Mouse (Mus musculus) embryonic facial prominence, embryonic 11.5 days (tissue): ENCODE results near the gene Atxn7l1. TPM values are rescaled to one million over a fixed set of nuclear protein-coding genes. Genes with fewer than 3 reads are reported as not detected.

Source experiments
- ATAC-seq: fragments of 200-750 bp; cut with Nextera tagmentation; replicated peaks from 2 replicates; pipeline ENCODE4 v1.8.0; 2017; ENCODE audit warnings: low read depth; ENCODE audit not compliant: insufficient number of reproducible peaks, low FRiP score, low TSS enrichment
- DNase-seq: peaks from one replicate; pipeline ENCODE4 v3.0.0-alpha.2; 2015; ENCODE audit warnings: low spot score
- H3K27ac ChIP-seq: fragments of 300-500 bp; sonication (generic); replicated peaks from 2 replicates; pipeline ENCODE4 v1.5.1; 2014; ENCODE audit warnings: mild to moderate bottlenecking, low read depth, low read length, control low read depth
- H3K27me3 ChIP-seq: fragments of 300-500 bp; sonication (generic); 2 replicates; pipeline ENCODE4 v1.6.1; 2014; ENCODE audit warnings: mild to moderate bottlenecking, low read length, moderate library complexity, mixed read lengths; ENCODE audit not compliant: control insufficient read depth, insufficient read depth
- H3K36me3 ChIP-seq: fragments of 300-500 bp; sonication (generic); replicated peaks from 2 replicates; pipeline ENCODE4 v1.6.1; 2014; ENCODE audit warnings: low read depth, mild to moderate bottlenecking, low read length, moderate library complexity, mixed read lengths; ENCODE audit not compliant: control insufficient read depth, insufficient read depth
- H3K4me1 ChIP-seq: fragments of 300-500 bp; sonication (generic); 2 replicates; pipeline ENCODE4 v1.6.1; 2014; ENCODE audit warnings: low read length, mixed read lengths; ENCODE audit not compliant: control insufficient read depth, insufficient read depth
- H3K4me2 ChIP-seq: fragments of 300-500 bp; sonication (generic); 2 replicates; pipeline ENCODE4 v1.6.1; 2014; ENCODE audit warnings: low read depth, mild to moderate bottlenecking, control low read depth, low read length, moderate library complexity
- H3K4me3 ChIP-seq: fragments of 300-500 bp; sonication (generic); 2 replicates; pipeline ENCODE4 v1.5.1; 2014; ENCODE audit warnings: low read depth, low read length, control low read depth
- H3K9ac ChIP-seq: fragments of 300-500 bp; sonication (generic); replicated peaks from 2 replicates; pipeline ENCODE4 v1.6.1; 2014; ENCODE audit warnings: mild to moderate bottlenecking, control low read depth, low read length
- H3K9me3 ChIP-seq: fragments of 300-500 bp; sonication (generic); replicated peaks from 2 replicates; pipeline ENCODE4 v1.6.1; 2016; ENCODE audit warnings: mild to moderate bottlenecking, low read length, inconsistent platforms, mixed read lengths; ENCODE audit not compliant: control insufficient read depth
- WGBS: fragments of 180-500 bp; shearing (Covaris S2); extraction: QIAGEN DNeasy Blood & Tissue Kit; methylation state at CpG from one replicate; pipeline ENCODE4 v1.1.7; 2014; 5-methylcytosine and 5-hydroxymethylcytosine counted together
- polyA plus RNA-seq: library from polyadenylated mRNA; unstranded; fragments of >200 nt; fragmentation: Nextera tagmentation; extraction: Ambion mirVana; gene quantifications from 2 replicates; pipeline ENCODE4 v1.2.1, GENCODE M21; 2014

Atxn7l1 gene
- polyA plus RNA-seq: 17.7 and 18.9 TPM in 2 replicates

GRCm38 (mm10) chr12:33147497-33148267 lies at the start of gene Atxn7l1:
TSS of gene Atxn7l1 (plus strand) at chr12:33147693.
- Histone ChIP-seq H3K4me3 (peak within 1 kb of the TSS; percentile 43), H3K9ac (peak within 1 kb of the TSS; percentile 76), H3K9me3 (no peaks in the 10 kb centered on the region), H3K4me2 (peak within 1 kb of the TSS; percentile 94), H3K36me3 (no peaks in the 10 kb centered on the region), H3K4me1 (0 out of 2 replicates have a peak, but pooled peaks cover 3% of the 10 kb centered on the region), H3K27me3 (0 out of 2 replicates have a peak, but pooled peaks cover 4% of the 10 kb centered on the region), H3K27ac (no peak within 1 kb of the TSS)
- 0% methylated on average over 47 of the region's 54 CpGs for WGBS
- DNase-seq (peak; percentile 96), ATAC-seq (peak; percentile 93)

DNA sequence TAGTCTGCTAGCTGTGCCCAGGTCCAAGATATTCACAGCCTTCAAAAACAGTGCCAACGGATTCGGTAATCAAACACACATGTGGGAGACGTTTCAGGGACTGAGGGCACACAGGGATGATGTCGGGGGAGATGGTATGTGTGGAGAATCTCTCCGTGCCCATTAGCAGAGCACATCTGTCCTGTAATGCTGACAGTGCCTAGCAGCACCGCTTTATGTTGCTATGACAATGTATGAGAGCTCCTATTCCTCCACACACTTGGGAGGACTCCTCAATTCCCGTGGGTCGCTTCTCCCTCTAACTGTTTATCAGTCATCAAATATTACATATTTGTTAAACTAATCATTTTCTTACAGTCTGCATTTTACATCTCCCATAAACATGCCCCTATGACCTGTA lies 45.9 kb upstream of the Atxn7l1 start:
- Histone ChIP-seq H3K4me3 (no peak overlapping the region), H3K36me3 (no peaks in the 10 kb centered on the region), H3K9me3 (no peaks in the 10 kb centered on the region), H3K4me2 (no peak overlapping the region), H3K9ac (no peak overlapping the region), H3K27me3 (no peaks in the 10 kb centered on the region), H3K27ac (no peak overlapping the region), H3K4me1 (no peaks in the 10 kb centered on the region)
- WGBS: 77% methylated on average over 8 of the region's 8 CpGs
- no peak for ATAC-seq
- DNase-seq: no peak

DNA sequence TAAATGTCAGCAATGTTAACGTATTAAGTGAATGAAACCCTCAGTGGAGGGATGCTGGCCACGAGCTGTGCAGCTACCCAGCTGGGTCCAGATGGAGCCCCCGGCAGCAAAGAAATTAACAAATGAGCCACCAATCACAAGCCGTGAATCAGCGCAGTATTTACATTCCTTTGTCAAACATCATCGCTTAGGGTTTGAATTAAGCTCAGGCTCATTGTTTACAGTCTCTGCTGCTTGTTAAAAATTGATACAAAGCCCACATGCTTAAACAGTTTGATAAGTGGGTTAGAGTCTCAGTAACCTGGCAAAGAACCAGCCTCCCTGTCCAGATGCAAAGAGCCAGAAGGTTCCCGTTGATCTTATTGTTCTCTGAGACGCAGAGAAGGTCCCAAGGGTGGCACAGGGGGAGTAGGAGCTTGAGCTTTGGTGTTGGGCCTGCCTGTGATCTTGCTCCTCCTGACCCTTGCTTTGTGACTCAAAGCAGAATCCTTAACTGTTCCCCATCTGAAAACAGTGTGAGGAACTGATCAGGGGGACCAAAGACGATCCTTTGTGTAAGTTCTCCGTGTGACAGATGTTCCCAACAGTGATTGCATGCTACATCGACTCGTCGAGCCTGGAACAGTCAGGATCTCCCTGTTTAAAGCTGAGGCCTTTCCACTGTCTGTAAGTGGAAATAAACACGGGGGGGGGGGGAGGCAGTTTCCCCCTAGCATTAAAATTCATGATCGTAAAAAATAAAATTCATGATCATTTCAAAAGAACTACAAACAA lies 45.0 kb upstream of the Atxn7l1 start:
- Histone ChIP-seq H3K27me3 (no peaks in the 10 kb centered on the region), H3K4me3 (no peak overlapping the region), H3K4me2 (no peak overlapping the region), H3K27ac (no peak overlapping the region), H3K4me1 (no peaks in the 10 kb centered on the region), H3K9ac (no peak overlapping the region), H3K9me3 (no peaks in the 10 kb centered on the region), H3K36me3 (no peaks in the 10 kb centered on the region)
- DNase-seq (peak; percentile 20), ATAC-seq (no peak)
- WGBS: 59% methylated on average over 15 of the region's 15 CpGs

- DNase-seq: no peak
Observed at GRCm38 (mm10) chr12:33105724-33106123, 41.8 kb upstream of the Atxn7l1 start.

GRCm38 (mm10) chr12:33106438-33107167 lies 40.9 kb upstream of the Atxn7l1 start:
- Histone ChIP-seq H3K36me3 (no peaks in the 10 kb centered on the region), H3K9me3 (no peaks in the 10 kb centered on the region), H3K27me3 (no peaks in the 10 kb centered on the region), H3K4me3 (no peak overlapping the region), H3K27ac (no peak overlapping the region), H3K9ac (no peak overlapping the region), H3K4me1 (no peaks in the 10 kb centered on the region), H3K4me2 (no peak overlapping the region)
- DNase-seq: no peak
- no peak for ATAC-seq
- WGBS: 86% methylated on average over 10 of the region's 10 CpGs

More at GRCm38 (mm10) chr12:33105724-33106123, 41.8 kb upstream of the Atxn7l1 start:
- Histone ChIP-seq H3K27me3 (no peaks in the 10 kb centered on the region), H3K36me3 (no peaks in the 10 kb centered on the region), H3K27ac (no peak overlapping the region), H3K4me2 (no peak overlapping the region), H3K9ac (no peak overlapping the region), H3K9me3 (no peaks in the 10 kb centered on the region), H3K4me1 (no peaks in the 10 kb centered on the region), H3K4me3 (no peak overlapping the region)
- ATAC-seq: no peak
- 73% methylated on average over 4 of the region's 4 CpGs for WGBS

- no peak overlapping the region for H3K9ac ChIP-seq
- H3K4me3 ChIP-seq: no peak overlapping the region
- H3K4me2 ChIP-seq: no peak overlapping the region
- no peak overlapping the region for H3K27ac ChIP-seq
- no peaks in the 10 kb centered on the region for H3K4me1 ChIP-seq
- H3K36me3 ChIP-seq: no peaks in the 10 kb centered on the region
- ATAC-seq (peak; percentile 57; the same call in 1 of the 2 replicates), DNase-seq (peak; percentile 41)
- H3K9me3 ChIP-seq: no peaks in the 10 kb centered on the region
- no peaks in the 10 kb centered on the region for H3K27me3 ChIP-seq
Observed at GRCm38 (mm10) chr12:33109531-33109930, 38.0 kb upstream of the Atxn7l1 start.

GRCm38 (mm10) chr12:33110894-33111471 lies 36.5 kb upstream of the Atxn7l1 start:
- Histone ChIP-seq H3K27ac (0 out of 2 replicates have a peak overlapping the region, but pooled peaks have one; percentile 7), H3K9me3 (no peaks in the 10 kb centered on the region), H3K27me3 (no peaks in the 10 kb centered on the region), H3K36me3 (no peaks in the 10 kb centered on the region), H3K4me3 (no peak overlapping the region), H3K4me1 (no peaks in the 10 kb centered on the region), H3K9ac (no peak overlapping the region), H3K4me2 (no peak overlapping the region)
- WGBS: 13% methylated on average over 14 of the region's 14 CpGs
- no peak for ATAC-seq
- DNase-seq: peak; percentile 75
